In the genomic region with DNA sequence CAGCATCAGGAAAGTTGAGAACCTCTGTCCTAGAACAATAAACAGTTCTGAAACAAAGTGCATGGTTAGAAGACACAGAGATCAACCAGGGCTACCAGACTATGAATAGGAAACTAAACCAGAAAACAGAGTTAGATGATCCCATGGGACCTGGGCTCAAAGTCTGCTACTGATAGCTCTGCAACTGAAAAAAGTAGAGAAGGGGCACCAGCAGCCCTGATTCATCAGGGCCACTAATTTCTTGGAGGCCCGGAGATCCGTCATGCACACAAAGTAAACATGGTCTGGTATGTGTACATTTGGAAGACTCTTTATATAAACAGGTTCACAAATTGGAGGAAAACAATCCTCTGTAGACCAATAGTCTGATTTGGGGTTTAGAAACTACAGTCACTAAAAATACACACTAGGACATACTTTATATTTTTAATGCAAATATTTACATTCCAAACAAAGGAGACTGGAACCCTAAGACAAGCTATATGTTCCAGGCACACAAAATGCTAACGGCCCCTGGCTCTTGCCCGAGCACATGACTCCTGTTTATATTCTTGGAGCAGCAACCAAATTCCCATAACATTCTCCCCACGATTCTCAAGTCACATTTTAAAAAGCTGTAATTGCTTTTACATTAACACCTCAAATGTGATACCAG, we compare ENCODE assay signal across 22 mouse cellular contexts. TPM values are rescaled to one million over a fixed set of nuclear protein-coding genes. Genes with fewer than 3 reads are reported as not detected.
DNase-seq lines count a peak whose midpoint lies in the region; ATAC-seq and TF ChIP-seq lines count a peak whose summit lies in the region.
"Had no signal": no experiment of that assay in that cellular context is flagged by ENCODE, and none has a peak within 500 bp of the region (broad histone marks: within the 10 kb centered on the region; RNA-seq: fewer than 3 reads in every experiment).

No protein-coding gene starts in this region.

- peak overlapping the region; percentile 42 for H3K27ac ChIP-seq in kidney, embryonic 15.5 days
- H3K27ac ChIP-seq in lung, embryonic 15.5 days, result peak overlapping the region; percentile 70
- peak overlapping the region; percentile 80 for H3K27ac ChIP-seq in intestine, embryonic 14.5 days (ENCODE audit: low read depth)
- peak overlapping the region; percentile 66 for H3K27ac ChIP-seq in stomach, embryonic 15.5 days
- no peak overlapping the region for H3K27ac ChIP-seq in midbrain, postnatal 0 days (ENCODE audit: low read depth, low read length)
- H3K27ac ChIP-seq: forebrain, embryonic 12.5 days; heart, embryonic 13.5 days; hindbrain, embryonic 13.5 days; liver, embryonic 13.5 days; neural tube, embryonic 12.5 days had no signal

- H3K4me1 ChIP-seq in kidney, embryonic 15.5 days, result peaks cover 51% of the 10 kb centered on the region
- peaks cover 81% of the 10 kb centered on the region for H3K4me1 ChIP-seq in lung, embryonic 15.5 days
- peaks cover 69% of the 10 kb centered on the region for H3K4me1 ChIP-seq in intestine, embryonic 14.5 days (replicated peaks; ENCODE audit: control insufficient read depth, insufficient read depth, low read length)
- peaks cover 64% of the 10 kb centered on the region for H3K4me1 ChIP-seq in stomach, embryonic 15.5 days
- no peaks in the 10 kb centered on the region for H3K4me1 ChIP-seq in midbrain, postnatal 0 days (ENCODE audit: insufficient read depth, low read length)

- 37% methylated on average over 5 of the region's 5 CpGs for WGBS in kidney, embryonic 15.5 days
- WGBS in lung, embryonic 15.5 days, result 8% methylated on average over 5 of the region's 5 CpGs
- WGBS in intestine, embryonic 14.5 days, result 22% methylated on average over 5 of the region's 5 CpGs
- WGBS in stomach, embryonic 15.5 days, result 18% methylated on average over 5 of the region's 5 CpGs
- 84% methylated on average over 5 of the region's 5 CpGs for WGBS in midbrain, postnatal 0 days

- no peak for DNase-seq in kidney, postnatal 25 days
- no peak for DNase-seq in lung, postnatal 25 days (ENCODE audit: low spot score)
- DNase-seq in intestine, embryonic 14.5 days (ENCODE audit: low spot score), result no peak
- DNase-seq in midbrain, postnatal 0 days (ENCODE audit: low spot score), result no peak
- no peak for DNase-seq in left cerebral cortex, adult 8-10 months (ENCODE audit: low spot score in 2 of 2)
- DNase-seq: adrenal gland, postnatal 36 days; cerebellum, adult 11-12 months; cerebellum, postnatal 14 days; embryo, embryonic 11 days; gastrocnemius, postnatal 14 days; left cerebral cortex, postnatal 4 days; liver, embryonic 13.5 days; right cerebral cortex, adult 18-20 months had no signal

- H3K27me3 ChIP-seq in kidney, embryonic 15.5 days, result no peaks in the 10 kb centered on the region
- H3K27me3 ChIP-seq in lung, embryonic 15.5 days, result no peaks in the 10 kb centered on the region
- no peaks in the 10 kb centered on the region for H3K27me3 ChIP-seq in intestine, embryonic 14.5 days (replicated peaks; ENCODE audit: control insufficient read depth, insufficient read depth, low read length)
- H3K27me3 ChIP-seq in stomach, embryonic 15.5 days (replicated peaks), result no peaks in the 10 kb centered on the region
- H3K27me3 ChIP-seq in midbrain, postnatal 0 days (ENCODE audit: insufficient read depth, low read length), result no peaks in the 10 kb centered on the region
- H3K27me3 ChIP-seq: forebrain, embryonic 12.5 days; heart, embryonic 13.5 days; hindbrain, embryonic 13.5 days; neural tube, embryonic 12.5 days had no signal

- no peak for ATAC-seq in kidney, embryonic 15.5 days (replicated peaks; ENCODE audit: low FRiP score)
- ATAC-seq in lung, embryonic 15.5 days (ENCODE audit: borderline replicate concordance, extremely low read depth, low FRiP score, low TSS enrichment), result peak; percentile 74
- 0 out of 2 replicates have a peak, but pooled peaks have one; percentile 53 for ATAC-seq in intestine, embryonic 14.5 days (replicated peaks; ENCODE audit: low FRiP score, low TSS enrichment, low read depth)
- ATAC-seq in stomach, embryonic 15.5 days (ENCODE audit: insufficient read depth, low FRiP score, low read depth), result peak; percentile 17; the same call in 1 of the 2 replicates
- ATAC-seq in midbrain, postnatal 0 days (ENCODE audit: low FRiP score), result no peak
- ATAC-seq: inflammation-experienced regulatory T-cells, adult 6 months had no signal

- TF ChIP-seq CTCF in midbrain, postnatal 0 days (IDR thresholded peaks at IDR 0.05), result no peak

- H3K4me3 ChIP-seq in kidney, embryonic 15.5 days (replicated peaks), result no peak overlapping the region
- no peak overlapping the region for H3K4me3 ChIP-seq in lung, embryonic 15.5 days
- H3K4me3 ChIP-seq in intestine, embryonic 14.5 days (ENCODE audit: low read depth, low read length), result no peak overlapping the region
- H3K4me3 ChIP-seq in stomach, embryonic 15.5 days (replicated peaks), result no peak overlapping the region
- H3K4me3 ChIP-seq in midbrain, postnatal 0 days (ENCODE audit: low read depth, low read length), result no peak overlapping the region
- H3K4me3 ChIP-seq: forebrain, embryonic 12.5 days; heart, embryonic 13.5 days; hindbrain, embryonic 13.5 days; liver, embryonic 13.5 days; neural tube, embryonic 12.5 days had no signal

- no peak overlapping the region for H3K9ac ChIP-seq in kidney, embryonic 15.5 days
- no peak overlapping the region for H3K9ac ChIP-seq in lung, embryonic 15.5 days
- no peak overlapping the region for H3K9ac ChIP-seq in intestine, embryonic 14.5 days (ENCODE audit: low read length)
- H3K9ac ChIP-seq in stomach, embryonic 15.5 days, result no peak overlapping the region
- H3K9ac ChIP-seq in midbrain, postnatal 0 days (replicated peaks; ENCODE audit: low read length, poor library complexity, severe bottlenecking), result no peak overlapping the region
- H3K9ac ChIP-seq: forebrain, embryonic 12.5 days; heart, embryonic 13.5 days; hindbrain, embryonic 13.5 days; liver, embryonic 13.5 days; neural tube, embryonic 12.5 days had no signal

- H3K9me3 ChIP-seq in kidney, embryonic 15.5 days (replicated peaks), result no peaks in the 10 kb centered on the region
- H3K9me3 ChIP-seq in lung, embryonic 15.5 days, result no peaks in the 10 kb centered on the region
- H3K9me3 ChIP-seq in intestine, embryonic 14.5 days (ENCODE audit: control insufficient read depth, low read length), result no peaks in the 10 kb centered on the region
- H3K9me3 ChIP-seq in stomach, embryonic 15.5 days, result no peaks in the 10 kb centered on the region
- no peaks in the 10 kb centered on the region for H3K9me3 ChIP-seq in midbrain, postnatal 0 days (ENCODE audit: low read length)
- H3K9me3 ChIP-seq: forebrain, embryonic 12.5 days; heart, embryonic 13.5 days; hindbrain, embryonic 13.5 days; liver, embryonic 13.5 days; neural tube, embryonic 12.5 days had no signal

- no peak overlapping the region for H3K4me2 ChIP-seq in kidney, embryonic 15.5 days
- H3K4me2 ChIP-seq in lung, embryonic 15.5 days, result peak overlapping the region; percentile 7; the same call in 1 of the 2 replicates
- H3K4me2 ChIP-seq in intestine, embryonic 14.5 days (ENCODE audit: low read length), result peak overlapping the region; percentile 28
- H3K4me2 ChIP-seq in stomach, embryonic 15.5 days, result peak overlapping the region; percentile 13; the same call in 1 of the 2 replicates
- no peak overlapping the region for H3K4me2 ChIP-seq in midbrain, postnatal 0 days (ENCODE audit: low read depth, low read length, poor library complexity, severe bottlenecking)
- H3K4me2 ChIP-seq: forebrain, embryonic 12.5 days; heart, embryonic 13.5 days; hindbrain, embryonic 13.5 days; liver, embryonic 13.5 days; midbrain, embryonic 11.5 days; neural tube, embryonic 12.5 days had no signal

- H3K36me3 ChIP-seq in kidney, embryonic 15.5 days, result no peaks in the 10 kb centered on the region
- H3K36me3 ChIP-seq in lung, embryonic 15.5 days, result no peaks in the 10 kb centered on the region
- no peaks in the 10 kb centered on the region for H3K36me3 ChIP-seq in intestine, embryonic 14.5 days (ENCODE audit: control insufficient read depth, insufficient read depth, low read length)
- no peaks in the 10 kb centered on the region for H3K36me3 ChIP-seq in stomach, embryonic 15.5 days
- H3K36me3 ChIP-seq in midbrain, postnatal 0 days (ENCODE audit: insufficient read depth, low read length), result no peaks in the 10 kb centered on the region
- H3K36me3 ChIP-seq: forebrain, embryonic 12.5 days; heart, embryonic 13.5 days; liver, embryonic 13.5 days; neural tube, embryonic 12.5 days had no signal

RNA-seq across cellular contexts. Expression of a gene that starts 8.4 kb away (rescaled TPM):
- polyA plus RNA-seq in kidney, embryonic 15.5 days (2015; fragmentation: Nextera tagmentation; extraction: Ambion mirVana), result 17.8 and 19.3 TPM in 2 replicates
- 17.8 and 20.3 TPM in 2 replicates for polyA plus RNA-seq in lung, embryonic 15.5 days (2015; fragmentation: Nextera tagmentation; extraction: Ambion mirVana)
- 29.1 and 32.1 TPM in 2 replicates for polyA plus RNA-seq in intestine, embryonic 14.5 days (2014; fragmentation: Nextera tagmentation; extraction: Ambion mirVana)
- polyA plus RNA-seq in stomach, embryonic 15.5 days (2015; fragmentation: Nextera tagmentation; extraction: Ambion mirVana), result 26.1 and 27.5 TPM in 2 replicates
- total RNA-seq in midbrain, postnatal 0 days (2014; rRNA removed), result 20.0 and 21.9 TPM in 2 replicates
- polyA plus RNA-seq in midbrain, postnatal 0 days (2015; fragmentation: Nextera tagmentation; extraction: Ambion mirVana), result 8.4 TPM in 2 replicates
- total RNA-seq in left cerebral cortex, adult 8-10 months (2022), result 10 to 100 TPM; 46.3 to 57.0 (median 52.6) TPM

Comparison
In these comparisons a context has a peak if more than half of its experiments do, and no peak if none do; other contexts are left out.
1. ATAC-seq: peak in lung, embryonic 15.5 days (single experiment), intestine, embryonic 14.5 days (single experiment) and stomach, embryonic 15.5 days (single experiment); none in kidney, embryonic 15.5 days (single experiment) and midbrain, postnatal 0 days (single experiment).
2. H3K4me2 ChIP-seq: peak in lung, embryonic 15.5 days (single experiment), intestine, embryonic 14.5 days (single experiment) and stomach, embryonic 15.5 days (single experiment); none in kidney, embryonic 15.5 days (single experiment) and midbrain, postnatal 0 days (single experiment).